Mouse (Mus musculus) gastrocnemius, postnatal 4 days (tissue): ENCODE data around the gene Mfsd11. TPM values are rescaled to one million over a fixed set of nuclear protein-coding genes. Genes with fewer than 3 reads are reported as not detected.
"Not testable (repeated sequence)": the region's sequence is repeated elsewhere in the genome, so short reads cannot be mapped to it uniquely, and the experiment has no call there.

Experiments used
- DNase-seq, 2 experiments: peaks; one replicate each; pipeline ENCODE4 v3.0.0; 2021 to 2022; ENCODE audit warnings: low spot score in 2 of 2, mixed read lengths in 2 of 2
- total RNA-seq, 2 experiments: library from RNA; stranded (reverse); gene quantifications; 2 replicates each; pipeline ENCODE4 v1.2.3; 2021

The Mfsd11 gene
- total RNA-seq, 2 experiments from 2014 or later, result 42.8 to 43.1 TPM

DNA sequence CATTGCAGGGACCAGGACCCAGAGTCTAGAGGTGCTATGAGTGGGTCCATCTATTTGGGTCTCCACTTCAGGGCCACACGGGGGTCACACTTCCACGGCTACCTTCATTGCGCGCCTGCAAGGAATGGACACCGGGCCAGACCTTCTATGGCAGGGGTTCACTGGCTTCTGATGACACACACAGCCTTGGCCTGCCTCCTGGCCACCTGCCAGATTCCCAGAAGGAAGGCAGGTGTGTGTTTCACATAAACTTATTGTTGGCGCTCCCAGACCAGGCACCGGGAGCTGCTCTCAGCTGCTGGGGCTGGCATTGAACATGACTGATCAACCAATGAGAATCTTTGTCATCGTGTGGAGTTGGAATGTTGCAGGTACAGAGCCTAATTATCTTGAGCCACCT lies 26.2 kb downstream of the Mfsd11 start:
- no peak for DNase-seq

DNA sequence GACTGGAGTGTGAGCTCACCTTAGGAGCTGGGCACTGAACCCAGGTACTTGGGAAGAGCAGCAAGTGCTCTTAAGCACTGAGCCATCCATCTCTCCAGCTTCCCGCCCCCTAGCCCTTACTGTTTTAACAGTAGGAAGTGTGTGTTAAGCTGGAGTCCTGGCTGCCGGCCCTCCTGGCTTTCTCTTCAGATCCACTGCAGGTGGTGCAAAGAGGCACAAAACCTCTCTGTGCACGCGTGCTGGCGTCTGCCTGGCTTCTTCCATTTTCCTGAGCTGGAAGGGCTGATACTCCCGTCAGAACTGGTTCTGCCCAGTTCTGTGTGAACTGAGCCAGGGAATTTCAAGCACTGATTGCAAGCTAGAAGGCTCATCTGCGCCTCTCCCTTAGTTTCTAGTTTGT lies 28.6 kb downstream of the Mfsd11 start:
- no peak for DNase-seq

DNA sequence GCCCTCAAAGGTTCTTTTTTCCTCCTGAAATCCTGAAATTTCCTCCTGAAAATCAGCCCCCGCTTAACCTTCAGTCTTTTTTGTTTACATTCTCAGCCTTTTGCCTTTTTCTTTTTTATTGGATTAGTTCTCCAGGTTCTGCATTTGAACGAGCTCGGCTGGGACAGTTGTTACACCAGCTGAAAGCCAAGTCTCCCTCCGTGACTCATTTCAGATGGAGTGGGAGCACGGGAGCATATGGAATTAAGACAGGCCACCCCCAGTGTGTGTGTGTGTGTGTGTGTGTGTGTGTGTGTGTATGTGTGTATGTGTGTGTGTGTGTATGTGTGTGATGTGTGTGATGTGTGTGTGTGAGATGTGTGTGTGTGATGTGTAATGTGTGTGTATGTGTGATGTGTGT lies 29.2 kb downstream of the Mfsd11 start:
- no peak for DNase-seq

DNA sequence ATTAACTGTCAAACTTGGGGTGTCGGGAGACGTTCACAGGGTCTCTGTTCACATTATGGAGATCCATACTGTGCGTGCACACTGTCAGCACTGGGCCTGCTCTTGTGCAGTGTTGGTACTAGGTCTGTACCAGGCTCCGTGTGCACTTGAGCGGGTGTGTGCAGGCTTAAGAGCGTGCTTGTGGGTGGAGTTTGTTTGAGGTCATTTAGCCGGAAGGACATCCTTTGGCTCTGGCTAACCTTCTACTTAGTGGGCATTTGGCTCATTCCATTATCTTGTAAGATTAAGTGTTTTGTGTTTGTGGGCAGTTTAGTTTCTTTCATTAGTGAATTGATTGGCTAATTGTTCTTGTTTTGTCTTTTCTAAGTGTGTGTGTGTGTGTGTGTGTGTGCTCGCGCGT lies 30.2 kb downstream of the Mfsd11 start:
- DNase-seq, result no peak

DNA sequence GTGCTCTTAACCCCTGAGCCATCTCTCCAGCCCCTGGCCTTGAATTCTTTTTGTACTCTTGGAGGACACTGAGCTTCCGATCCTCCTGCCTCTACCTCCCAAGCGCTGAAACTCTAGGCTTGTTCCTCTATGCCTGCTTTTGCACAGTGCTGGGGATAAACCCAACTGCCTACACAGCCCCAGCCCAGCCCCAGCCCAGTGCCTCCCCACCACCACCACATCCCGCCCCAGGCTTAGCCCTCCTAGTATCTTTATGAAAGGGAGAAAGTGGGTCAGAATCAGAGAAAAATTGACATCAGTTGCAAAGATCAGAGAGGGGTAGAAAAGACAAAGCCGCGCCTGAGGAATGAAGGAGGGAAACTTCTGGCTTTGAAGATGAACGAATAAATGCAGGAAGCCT lies 31.8 kb downstream of the Mfsd11 start:
- no peak for DNase-seq

DNA sequence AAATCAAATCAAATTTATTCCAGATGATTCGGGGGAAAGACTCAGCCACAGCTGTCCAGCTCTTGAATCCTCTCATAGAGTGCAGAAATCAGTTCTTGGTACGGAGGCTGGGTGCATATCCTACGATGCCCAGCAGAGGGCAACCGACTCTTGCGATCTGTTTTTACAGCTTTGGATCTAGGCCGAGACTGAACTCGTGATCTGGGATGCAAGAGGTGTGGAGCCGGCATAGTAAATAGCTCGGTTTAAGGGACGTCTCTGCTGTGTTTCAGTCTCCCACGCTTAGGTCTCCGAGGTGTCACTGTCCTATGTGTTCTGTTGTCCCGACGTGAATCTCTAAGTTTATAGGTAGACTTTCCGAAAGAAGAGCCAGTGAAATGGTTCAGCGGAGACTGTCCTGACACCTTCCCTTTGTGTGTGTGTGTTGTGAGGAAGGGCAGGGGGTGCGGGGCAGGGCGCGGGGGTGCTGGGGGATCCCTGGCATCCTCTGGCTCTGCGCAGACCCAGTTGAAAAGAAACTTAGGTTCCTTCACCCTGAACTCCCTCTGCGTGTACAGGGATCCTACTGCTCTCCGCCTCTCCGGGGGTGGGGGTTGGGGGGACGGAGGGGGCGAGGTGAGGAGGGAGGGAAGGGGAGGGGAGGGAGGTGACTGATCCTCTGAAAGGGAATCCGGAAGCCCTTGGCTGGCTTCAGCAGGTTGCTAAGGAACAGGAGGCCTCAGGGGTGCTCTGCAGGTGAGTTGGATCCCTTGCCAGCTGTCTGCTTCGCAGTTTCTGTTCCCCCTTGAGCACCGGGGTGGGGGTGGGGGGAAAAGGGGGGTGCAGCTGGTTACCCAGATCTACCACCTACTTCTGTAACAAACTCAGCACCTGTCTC lies 33.3 kb downstream of the Mfsd11 start:
- peak; percentile 62 to 79 for DNase-seq

DNA sequence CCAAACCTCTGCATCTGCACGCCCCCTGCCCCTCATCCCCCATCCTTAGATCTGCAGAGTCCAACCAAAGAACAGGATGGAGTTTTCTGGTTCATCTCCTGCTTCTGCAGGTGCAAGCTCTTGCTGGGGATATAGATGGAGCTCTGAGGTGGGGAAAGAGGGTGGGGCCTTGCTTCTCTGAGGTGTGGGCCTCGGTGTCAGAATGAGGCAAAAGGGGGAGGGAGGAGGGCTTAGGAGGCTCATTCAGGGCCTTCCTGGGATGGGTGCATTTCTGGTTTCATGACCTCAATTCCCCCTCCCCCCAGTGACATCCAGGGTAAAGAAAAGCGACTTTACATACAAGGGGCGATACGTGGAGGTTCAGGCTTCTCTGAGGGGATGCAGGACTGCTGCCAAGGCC lies 34.9 kb downstream of the Mfsd11 start:
- DNase-seq, result no peak

DNA sequence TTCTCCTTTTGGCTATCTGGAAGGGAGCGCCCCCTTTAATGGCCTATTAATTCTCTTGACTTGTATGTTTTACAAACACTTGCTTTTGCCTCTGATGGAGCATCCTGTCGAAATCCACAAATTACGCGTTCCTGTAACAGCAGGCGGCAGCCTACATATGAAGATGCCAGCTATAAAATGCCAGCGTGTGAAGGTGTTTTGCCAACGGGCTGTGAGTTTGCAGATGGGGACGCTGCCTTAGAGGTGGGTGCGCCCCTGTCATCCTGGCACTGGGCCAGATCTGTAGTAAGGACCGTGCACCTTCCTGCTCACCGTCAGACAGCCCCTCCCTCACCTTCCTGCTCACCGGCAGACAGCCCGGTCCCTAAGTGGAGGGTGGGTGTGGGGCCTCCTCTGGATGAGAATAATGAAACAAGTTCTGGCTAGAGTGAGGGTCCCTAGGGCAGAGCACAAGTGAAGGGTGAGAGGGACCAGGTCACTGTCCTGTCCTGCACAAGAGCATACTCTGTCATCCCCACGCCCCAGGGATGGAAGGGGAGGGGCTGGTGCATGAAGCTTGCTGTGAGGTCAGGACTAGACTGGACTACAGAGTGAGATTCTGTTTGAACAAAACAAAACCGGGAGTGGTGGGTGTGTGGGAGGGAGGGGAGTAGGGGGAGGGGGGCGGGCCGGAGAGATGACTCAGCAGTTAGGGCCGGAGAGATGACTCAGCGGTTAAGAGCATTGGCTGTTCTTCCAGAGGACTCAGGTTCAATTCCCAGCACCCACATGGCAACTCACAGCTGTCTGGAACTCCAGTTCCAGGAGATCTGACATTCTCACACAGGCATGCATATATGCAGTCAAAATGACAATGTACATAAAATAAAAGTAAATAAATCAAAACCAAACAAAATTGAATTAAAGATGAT lies 41.5 kb downstream of the Mfsd11 start:
- DNase-seq, result no peak

DNA sequence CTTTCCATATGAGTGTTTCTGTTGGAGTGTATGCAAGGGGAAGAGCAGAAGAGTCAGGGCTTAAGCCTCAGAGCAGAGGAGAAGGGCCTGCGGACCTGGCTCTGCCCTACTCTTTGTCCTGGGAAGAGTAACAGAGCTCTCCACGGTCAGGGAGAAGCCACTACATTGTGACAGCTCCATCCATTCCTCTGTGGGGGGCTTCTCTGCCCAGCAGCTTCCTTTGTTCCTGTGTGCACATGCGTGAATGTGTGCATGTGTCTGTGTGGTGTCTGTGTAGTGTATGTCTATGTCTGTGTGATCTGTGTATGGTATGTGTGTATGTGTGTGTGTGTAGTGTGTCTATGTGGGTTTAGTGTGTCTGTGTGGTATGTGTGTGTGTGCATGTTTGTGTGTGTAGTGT lies 43.2 kb downstream of the Mfsd11 start:
- no peak for DNase-seq

DNA sequence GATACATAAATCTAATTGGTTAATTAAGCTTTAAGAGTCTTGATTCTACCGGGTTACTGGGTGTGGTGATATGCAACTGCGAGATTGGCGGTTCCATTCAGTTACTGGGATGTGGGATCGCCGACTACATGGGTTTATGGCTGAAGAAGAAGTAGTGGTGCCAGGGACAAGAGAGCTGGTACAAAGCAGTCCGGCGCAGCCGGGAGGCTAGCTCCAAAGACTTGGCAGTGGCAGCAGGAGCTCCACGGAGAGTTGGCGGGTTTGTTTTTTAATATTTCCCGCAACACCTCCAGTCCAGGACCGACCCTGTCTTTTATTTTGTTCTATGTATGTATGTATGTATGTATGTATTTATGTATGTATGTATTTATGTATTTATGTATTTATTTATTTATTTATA lies 47.0 kb downstream of the Mfsd11 start:
- DNase-seq, result no peak

DNA sequence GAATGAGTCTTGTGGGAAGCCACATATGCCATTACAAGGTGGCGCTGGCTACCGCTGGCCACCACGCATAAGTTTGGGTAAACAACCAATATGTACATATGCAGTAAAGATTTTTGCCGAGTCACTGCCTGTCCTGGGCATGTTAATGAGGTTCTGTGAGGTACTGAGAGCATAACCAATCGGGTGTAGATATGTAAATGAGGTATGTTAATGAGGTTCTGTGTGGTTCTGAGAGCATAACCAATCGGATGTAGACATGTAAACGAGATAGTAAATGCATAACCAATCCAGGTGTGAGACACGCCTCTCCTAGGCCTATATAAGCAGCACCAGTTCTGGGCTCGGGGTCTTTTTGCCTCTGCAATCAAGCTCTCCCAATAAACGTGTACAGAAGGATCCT lies 50.3 kb downstream of the Mfsd11 start:
- DNase-seq, result not testable (repeated sequence)

DNA sequence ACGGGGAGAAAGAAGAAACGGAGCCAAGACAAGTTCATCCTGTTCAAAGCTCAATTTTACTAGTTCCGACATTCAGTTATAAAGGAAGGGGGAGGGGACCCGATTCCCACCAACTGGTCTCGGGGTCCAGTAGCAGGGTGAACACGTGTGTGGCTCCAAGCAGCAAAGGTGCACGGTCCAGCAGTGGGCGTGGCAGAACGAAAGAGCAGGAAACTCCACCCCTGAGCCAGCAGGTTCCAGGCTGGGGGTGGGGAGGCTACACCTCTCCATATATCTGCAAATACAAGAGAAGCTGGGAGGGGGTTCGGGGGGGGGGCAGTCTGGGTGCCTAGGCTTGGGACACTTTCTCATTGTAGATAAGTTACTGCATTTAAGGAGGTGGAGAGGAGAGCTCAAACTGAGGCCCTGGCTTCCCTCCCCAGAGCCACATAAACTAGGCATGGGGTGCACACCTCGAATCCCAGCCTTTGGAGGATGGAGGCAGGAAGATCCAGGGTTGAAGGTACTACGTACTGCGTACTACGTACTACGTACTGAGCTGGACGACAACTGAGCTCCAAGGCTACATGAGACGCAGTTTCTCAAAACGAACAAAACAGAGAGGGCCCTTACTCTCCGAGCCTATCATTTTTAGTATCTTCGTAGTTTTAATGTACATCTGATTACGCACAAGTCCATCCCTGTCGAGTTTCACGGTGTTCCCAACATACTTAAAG lies 53.7 kb downstream of the Mfsd11 start:
- no peak for DNase-seq

DNA sequence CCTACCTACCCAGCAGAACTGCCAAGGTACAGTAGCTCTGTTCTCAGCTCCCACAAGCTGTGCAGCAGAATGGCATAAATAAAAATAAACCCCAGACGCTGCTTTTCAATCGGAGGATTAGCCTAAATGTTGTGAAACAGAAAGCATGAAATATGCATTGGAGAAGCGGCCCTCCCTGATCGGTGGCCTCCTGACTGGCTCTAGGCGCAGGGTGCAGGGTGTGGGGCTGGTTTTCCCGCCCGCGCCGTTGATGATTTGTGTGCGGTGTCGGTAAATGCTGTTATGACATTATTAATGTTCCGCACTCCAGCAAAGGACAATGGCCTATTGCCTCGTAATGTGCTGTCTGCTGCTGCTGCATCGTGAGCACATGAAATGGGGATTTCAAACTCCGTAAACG lies 61.3 kb downstream of the Mfsd11 start:
- DNase-seq, result no peak

DNA sequence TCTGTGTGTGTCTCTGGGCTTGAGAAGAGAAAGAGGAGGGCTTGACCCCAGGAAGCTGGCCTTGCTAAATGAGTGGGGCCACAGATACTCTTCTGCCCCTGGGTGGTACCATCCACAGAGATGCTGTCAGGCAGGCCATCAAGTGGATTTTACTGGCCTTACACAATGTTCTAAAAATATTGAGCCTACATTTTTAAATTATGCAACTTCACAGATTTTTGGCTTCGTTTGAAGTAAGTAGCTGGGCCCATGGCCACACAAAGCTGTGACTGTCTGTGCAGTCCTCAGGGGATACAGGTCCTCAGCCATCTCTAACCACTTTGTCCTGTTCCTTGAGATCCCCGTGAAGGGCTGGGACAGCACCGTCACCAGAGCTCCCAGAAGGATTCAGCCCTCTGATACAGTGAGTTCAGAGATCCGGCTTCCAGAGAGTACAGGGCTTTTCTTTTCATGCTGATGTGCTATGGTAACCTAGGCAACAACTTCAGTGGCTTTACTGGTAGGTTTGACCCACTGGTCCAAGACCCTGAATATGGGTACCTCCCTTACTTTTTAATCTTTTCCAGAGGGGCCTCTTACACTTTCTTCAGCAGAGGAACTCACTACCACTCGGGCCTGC lies 62.1 kb downstream of the Mfsd11 start:
- DNase-seq, result no peak

DNA sequence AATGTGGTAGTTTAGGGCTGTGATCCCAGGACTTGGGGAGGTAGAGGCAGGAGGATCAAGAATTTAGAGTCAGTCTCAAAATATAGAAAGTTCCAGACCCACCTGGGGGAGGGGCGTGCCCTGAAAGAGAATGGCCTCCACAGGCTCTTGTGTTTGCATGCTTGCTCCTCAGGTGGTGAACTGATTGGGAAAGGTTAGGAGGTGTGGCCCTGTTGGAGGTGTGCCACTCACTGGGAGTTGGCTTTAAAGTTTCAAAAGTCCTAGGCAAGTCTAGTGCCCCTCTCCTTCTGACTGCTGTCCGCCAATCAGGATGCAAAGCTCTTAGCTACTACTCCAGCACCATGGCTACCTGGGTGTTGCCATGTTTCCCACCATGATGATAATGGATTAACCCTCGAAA lies 63.0 kb downstream of the Mfsd11 start:
- no peak for DNase-seq

DNA sequence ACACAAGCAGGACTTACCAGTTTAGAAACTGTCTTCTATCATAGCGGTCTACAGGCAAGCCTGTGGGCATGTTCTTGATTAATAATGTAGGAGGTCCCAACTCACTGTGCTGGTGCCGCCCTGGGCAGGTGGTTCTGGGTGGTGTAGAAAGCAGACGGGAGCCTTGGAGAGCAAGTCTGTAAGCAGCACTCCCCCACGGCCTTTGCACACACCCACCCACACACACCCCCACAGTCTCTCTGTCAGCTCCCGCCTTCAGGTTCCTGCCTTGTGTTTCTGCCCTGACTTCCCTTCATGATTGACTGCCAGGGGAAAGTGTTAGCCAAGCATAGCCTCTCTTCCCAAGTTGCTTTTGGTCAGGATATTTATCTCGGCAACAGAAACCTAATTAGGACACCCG lies 65.1 kb downstream of the Mfsd11 start:
- no peak for DNase-seq

DNA sequence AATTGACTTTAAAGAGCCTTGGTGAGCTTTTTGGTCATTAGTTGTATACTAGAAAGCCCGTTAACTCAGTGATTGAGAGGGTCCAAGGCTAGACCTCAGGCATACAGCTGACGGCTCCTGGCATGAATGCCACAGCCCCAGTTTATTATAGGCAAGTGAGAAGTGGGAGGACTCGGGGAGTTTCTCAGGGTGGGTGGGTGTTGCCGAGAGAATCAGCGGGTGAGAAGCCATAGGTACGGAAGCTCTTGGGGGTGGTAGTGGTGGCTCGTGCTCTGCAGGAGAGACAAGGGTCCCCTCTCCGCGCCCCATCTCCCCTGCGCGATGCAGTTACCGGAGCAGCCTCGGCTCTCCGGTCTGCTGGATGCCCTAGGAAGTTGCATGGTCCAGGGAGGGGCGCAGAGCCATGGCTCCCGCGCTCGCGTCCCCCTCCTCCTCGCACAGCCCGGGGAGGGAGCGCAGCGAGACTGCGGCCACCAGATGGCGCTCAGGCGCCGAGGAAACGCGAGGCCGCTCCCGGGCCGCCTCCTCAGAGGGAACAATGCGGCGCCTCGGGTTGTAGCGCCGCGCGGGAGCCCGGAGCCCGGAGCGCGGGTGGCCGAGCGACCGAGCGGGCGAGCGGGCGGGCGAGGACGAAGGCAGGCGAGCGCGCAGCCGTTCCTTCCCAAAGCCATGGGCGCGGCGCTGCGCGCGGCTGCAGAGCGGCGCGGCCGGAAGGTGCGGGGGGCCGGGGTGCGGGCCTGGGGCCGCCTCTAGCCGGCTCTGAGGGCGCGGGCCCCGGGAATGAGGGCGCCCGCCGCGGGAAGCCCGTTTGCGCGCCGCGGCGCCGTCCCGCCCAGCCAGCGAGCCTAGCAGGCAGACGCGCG lies 66.3 kb downstream of the Mfsd11 start, which contains the start of gene Mgat5b:
Gene Mgat5b, plus strand, starts transcription at position 541 of the 863 bp plus-strand sequence.
- DNase-seq, result peak; percentile 75 to 84

DNA sequence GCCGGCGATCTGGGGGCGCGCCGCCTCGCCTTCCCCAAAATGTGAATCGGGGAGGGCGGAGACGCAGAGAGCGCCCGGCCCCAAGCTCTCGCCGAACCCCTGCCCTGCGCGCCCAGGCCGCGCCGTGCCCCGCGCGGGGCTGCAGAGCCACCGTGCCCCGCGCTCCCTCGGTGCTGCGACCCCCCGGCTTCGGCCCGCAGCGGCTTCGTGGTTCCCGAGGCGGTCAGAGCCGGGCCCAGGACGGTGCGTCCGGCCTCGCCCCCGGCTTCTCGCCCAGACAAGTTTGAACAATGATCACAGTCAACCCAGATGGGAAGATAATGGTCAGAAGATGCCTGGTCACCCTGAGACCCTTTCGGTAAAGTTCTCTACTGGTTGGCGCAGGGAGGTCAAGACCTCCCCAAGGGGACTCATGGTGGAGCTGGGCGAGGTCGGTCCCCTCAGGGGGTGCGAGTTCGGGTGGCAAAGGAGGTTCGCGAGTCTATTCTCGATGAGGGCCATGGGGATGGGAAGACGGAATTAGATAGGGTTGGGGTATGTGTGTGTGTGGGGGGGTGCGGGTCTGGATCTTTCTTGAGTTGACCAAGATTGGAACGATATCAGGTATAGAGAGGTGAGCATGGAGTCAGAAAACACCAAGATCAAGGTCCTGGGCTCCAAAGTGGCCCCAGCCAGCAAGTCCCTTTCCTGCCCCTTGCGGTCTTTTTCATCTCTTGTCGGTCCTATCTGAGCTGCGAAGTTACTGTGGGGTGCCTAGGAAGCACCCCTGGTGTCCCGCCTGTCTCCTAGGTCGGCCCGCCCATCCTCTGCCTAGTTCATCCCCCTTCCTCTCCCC lies 67.2 kb downstream of the Mfsd11 start:
- no peak for DNase-seq

DNA sequence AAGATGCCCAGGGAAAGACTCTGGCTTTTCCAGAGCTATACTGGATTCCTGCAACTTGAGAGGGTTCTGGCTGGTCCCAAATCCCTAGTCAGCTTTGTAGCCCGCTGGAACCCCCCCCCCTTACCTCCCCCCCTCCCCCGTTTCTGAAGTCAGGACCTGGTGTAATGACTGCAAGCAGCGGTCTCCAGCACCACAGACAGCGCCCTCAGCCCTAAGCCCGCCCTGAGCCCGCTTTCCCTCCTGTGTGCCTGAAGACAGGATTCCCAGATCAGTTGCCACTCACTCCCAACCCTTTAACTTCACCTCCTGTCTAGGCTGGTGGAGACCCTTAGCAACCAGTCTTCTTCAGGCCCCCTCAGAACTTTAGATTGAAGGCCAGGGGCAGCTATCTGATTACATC lies 68.5 kb downstream of the Mfsd11 start:
- DNase-seq, result peak in 1 of 2 experiments; percentile 29
